Mouse (Mus musculus) retina, postnatal 7 days (tissue): ENCODE results near the gene Slc26a9.

Experiments used
- DNase-seq: peaks from one replicate; pipeline ENCODE4 v3.0.0-alpha.2; 2012; ENCODE audit warnings: low read depth, low spot score

Gene Slc26a9

DNA sequence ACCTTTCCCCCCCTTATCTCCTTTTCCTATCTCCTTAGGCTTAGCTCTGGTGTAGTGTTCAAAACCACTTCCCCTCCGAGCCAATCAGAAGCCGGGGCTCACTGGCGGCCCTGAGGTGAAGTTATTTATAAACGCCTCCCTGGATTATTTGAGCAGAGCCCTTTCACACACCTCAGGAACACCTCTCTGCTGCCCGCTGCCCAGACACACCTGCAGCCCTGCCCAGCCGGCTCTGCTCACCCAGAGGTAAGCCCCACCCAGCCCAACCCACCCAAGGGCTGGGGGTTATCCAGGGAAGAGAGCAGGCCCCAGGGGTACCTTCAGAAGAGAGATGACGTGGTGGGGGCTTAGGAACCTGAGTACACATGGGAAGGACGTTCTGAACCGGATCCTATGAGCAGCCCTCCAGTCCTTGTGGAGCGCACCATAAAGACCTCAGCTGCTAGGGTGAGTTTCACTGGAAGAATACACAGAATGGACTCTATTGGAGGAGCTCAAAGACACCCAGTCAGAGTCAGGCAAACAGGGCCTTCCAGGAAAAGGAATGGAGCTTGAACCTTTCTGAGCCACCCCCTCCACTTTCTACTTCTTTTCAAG, at the start of gene Slc26a9:
Gene Slc26a9, plus strand, starts transcription at position 155 of the 597 bp plus-strand sequence.
- DNase-seq: no peak

DNA sequence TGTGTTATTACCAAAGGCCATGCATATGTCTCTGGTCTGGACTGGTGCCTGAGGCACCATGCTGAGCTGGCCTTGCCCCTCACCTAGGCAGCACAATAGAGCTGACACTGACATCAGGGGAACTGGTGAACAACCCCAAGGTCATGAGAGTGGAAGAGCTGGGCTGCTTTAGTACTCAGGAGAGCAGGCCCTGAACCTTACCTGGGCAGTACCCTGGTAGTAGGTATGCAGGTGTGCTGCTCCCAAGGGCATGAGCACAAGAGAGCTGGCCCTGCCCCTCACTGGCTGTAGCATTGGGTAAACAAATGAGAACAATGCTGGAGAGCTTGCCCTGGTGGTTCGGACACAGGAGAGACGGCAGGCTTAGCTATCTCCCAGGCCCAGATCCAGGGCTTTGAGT, 48.5 kb upstream of the Slc26a9 start:
- no peak for DNase-seq

DNA sequence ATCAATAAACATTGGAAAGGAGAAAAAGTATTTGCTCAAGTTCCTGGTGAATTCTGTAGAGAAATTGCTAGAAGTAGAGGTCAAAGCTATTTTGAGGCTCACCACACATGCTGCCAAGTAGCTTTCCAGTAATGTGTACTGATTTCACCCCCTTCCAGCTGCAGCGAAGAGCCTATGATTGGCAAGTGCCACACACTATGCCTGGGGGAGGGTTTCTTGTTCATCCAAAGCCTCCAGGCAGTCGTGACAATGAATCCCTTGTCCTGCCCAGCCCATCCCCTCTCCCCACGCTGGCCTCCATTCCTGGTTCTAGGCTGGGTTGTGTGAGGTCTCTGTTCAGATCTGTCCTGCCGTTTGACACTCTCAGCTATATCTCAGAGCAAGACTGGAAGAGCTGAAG, 47.5 kb upstream of the Slc26a9 start:
- DNase-seq: no peak

DNA sequence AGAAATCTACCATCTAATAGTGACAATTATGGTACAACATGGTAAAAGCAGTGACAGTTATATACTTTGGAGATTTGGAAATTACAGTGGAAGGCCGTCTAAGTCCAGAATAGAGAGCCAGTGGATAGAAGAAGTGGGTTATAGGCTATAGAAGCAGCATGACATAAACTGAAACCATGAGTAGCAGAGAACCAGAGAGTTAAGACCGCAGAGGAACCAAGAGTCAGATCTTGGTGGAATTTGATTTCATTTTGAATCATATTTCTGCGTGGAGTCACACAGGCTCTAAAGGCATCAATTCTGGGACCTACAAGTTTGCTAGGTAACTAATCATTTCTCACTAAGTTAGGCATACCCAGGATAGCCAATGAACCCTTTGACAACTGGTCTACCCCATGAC, 45.1 kb upstream of the Slc26a9 start:
- no peak for DNase-seq

DNA sequence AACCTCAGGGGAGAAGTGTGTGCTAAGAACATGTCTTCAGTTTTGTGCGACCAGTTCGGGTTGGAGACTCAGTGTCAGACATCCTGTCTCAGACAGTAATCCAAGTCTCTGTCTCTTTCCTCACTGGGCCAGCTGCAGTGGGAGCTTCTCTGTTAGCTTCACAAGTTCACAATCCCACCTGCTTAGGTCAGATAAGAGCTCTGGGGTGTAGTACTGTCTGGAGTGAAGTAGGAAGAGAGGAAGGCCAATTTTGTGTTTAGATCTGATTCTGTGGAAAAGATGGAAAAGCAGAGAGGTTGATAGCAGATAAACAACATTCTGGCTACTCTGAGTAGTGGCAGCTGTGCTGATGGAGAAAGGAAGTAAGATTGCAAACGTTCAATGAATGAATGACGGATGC, 44.2 kb upstream of the Slc26a9 start:
- DNase-seq: no peak

DNA sequence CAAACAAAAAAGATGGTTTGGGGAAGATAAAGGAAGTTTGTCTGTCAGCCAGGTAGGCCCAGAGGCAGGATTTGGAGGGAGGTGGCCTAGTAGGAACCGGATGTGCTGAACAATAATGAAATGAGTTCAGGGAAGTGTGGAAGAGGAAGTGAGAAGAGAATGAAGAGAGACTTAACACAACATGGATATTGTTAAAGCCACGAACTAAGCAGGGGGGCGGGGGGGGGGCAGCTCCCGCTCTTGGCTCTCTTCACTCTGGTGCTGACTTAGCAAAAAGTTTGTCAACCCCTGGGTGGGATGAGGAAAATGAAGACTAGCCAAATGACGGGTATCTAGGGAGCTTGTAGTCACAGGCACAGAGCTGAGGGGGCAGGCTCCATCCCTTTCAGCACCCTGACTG, 43.4 kb upstream of the Slc26a9 start:
- DNase-seq: no peak

DNA sequence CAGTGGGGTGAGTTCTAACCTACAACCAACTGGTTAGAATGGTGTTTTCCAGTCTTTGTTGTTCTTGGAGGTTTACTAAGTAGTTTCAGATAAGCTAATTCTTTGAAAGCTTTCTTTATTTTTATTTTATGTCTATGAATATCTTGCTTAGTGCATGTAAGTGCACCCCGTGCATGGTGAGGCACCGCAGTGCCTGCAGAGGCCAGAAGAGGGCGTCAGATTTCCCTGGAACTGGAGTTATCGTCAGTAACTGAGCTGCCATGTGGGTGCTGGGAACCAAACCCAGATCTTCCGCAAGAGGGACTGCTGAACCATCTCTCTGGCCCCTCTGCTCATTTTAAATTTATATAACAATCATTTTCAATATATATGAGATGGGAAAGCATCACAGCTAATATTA, 42.4 kb upstream of the Slc26a9 start:
- no peak for DNase-seq

DNA sequence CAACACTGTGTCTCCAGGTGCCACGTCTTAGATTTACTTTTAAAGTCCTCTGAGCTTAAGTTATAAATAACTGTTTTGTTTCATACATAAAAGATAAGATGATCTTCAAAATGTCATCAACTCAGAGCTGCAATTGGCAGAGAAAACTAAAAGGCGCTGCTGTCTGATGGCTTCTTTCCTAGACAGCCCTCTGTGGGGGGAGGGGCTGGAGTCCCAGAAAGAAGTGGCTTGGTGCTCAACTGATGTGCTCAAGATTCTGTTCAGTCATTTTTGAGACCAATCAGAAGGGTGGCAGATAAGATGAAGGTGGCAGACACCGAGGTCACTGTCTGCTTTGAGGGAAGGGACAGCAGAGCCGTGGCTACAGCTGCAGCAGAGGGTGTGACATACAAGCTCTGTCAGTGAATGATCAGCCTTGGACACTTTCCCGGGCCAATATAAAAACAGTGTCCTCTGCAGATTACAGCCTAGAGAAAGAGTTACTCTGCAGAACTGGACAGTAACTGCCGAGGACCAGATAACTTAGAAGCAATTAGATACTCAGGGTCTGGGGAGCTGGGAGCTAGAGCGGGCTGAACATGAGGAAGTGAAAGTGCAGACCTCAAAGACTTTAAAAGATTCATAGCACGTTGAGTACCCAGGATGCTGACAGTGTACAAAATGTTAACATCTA, 41.6 kb upstream of the Slc26a9 start:
- DNase-seq: no peak

DNA sequence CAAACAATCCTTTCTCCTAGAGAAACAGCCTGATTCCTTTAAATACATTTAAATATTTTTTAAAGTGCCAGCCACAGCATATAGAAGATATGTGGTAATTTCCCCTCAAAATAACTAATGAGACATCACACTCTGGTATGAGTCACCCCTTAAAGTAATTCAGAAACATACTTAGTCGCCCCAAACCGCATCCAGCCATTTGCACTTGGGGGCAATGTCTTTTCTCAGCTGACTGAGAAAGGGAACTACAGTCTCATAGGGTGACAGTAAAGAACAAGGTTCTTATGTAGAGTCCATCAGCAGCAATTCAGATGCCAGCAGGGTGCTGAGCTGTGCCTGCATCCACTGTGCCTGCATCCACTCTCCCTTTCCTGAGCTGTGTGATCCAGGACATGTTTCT, 40.3 kb upstream of the Slc26a9 start:
- DNase-seq: no peak

DNA sequence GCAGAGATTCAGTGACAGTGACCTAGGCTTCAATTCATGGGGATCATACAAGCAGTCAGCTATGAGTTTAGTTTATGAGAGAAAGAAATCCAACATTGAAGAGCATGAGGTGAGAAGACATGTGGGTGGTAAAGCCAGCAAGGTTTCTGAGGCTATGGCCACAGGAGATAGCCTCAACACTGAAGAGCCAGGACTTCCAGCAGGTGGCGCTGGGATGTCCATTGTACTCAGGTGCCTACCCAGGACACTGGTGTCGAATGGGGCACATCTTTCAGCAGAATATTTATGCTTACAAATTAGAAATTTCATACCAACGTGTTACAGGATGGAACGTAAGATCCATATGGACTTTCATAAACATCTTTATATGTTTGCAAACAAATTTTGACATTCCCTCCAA, 35.5 kb upstream of the Slc26a9 start:
- DNase-seq: peak; percentile 43

DNA sequence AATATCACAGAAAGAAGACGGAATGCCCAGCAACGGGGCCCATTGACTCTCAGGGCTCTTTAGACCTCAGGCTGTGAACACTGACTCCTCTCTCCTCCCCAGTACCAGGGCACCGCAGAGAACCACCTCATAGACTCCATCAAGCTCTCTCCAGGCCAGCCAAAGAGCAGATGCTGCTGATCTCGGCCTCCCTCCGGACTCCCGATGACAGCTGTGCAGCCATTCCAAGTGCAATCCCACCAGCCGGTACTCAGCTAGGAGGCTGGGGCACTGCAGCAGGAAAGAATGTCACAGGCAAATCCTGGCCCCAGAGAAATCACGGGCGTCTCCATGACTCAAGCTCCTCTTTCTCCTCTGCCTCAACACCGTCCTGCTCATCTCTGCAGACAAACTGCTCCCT, 32.3 kb upstream of the Slc26a9 start:
- no peak for DNase-seq

DNA sequence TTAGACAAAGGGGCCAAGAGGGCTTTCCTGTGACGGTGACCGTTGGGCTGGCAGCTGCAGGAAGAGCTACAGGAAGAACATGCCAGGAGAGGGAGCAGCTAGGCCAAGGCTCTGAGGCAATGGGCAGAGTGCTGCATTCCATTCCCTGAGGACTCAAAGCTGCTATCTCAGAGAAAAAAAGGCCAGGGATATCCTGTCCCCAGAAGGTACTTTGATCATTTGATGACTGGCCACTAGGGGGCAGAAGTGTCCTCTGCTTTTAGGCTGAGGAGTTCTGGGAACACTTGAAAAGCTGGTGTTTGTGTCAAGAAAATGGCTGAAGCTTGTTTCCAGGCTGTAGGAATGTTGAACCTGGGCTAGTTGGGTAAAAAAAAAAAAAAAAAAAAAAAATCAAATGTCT, 31.4 kb upstream of the Slc26a9 start:
- peak; percentile 64 for DNase-seq

DNA sequence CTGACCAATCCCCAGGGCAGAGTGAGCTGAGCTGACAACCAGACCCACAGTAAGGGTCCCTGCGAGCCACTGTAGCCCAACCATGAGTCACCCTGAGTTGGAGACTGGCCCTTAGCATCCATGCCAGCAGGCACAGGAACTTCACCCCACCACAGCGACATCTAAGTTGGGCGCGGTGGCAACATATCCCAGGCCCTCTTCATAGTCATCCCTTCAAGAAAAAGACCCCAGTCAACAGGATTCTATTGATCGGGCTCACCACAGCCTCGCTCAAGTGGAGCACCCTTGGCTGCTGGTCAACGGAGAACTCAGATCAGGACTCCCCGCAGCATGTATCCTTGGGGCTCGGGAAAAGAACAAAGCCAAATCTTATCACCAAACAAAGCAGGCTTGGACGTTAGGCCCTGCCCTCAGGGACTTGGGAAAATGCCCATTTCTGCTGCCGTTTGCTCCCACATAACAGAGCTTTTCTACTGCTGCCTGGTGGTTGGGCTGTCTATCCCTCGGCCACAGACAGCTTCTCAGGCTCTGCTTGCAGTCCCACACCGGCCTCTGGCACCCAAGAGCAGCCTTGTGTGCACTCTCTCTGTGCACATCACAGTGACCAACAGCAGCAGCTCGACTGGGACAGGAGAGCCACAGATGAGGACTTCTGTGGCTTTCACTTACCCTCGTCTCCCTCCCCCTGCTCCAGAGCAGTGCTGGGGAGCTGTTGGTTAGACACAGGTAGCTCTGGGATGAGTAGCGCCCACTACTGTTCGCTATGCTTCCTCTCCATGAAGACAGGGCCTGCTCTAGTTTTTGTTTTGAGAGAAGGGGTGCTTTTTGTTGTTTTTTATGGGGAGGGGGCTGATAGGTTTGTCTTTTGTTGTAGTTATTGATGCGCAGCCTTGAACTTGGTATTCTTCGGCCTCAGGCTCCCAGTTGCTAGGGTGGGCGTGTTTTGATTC, 29.2 kb upstream of the Slc26a9 start:
- no peak for DNase-seq

DNA sequence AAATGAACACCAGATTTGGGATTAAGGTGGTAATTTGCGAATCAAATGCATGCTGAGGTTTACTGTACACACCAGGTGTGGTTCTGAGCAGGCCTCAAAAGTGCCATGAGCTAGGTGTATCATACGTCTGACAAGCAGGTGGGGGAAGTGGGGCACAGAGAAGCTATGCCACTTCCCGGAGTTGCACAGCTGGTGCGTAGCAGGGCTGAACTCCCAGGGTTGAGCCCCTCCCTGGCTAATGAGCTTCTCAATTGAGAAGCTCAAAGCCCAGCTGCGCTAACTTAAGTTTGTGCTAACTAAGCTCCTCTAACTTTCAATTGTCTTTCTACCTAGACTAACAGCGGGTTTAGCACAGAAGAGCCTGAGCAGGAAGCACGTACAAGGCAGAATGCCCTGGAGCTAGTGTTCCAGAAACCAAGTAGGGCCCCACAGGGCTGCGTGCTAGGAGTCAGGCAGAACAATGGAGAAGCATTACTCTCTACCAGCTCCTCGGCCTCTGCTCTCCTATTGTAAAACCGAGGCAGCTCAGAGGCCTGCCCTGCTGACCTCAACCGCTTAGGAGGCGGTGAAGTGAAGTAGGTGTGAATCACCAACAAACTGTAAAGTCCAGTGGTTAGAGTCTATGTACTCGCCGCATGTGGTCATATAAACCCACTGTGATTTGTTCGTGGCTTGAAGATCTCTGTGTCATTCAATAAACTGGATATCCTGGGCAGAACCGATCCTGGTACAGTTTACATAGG, 24.7 kb upstream of the Slc26a9 start:
- no peak for DNase-seq

DNA sequence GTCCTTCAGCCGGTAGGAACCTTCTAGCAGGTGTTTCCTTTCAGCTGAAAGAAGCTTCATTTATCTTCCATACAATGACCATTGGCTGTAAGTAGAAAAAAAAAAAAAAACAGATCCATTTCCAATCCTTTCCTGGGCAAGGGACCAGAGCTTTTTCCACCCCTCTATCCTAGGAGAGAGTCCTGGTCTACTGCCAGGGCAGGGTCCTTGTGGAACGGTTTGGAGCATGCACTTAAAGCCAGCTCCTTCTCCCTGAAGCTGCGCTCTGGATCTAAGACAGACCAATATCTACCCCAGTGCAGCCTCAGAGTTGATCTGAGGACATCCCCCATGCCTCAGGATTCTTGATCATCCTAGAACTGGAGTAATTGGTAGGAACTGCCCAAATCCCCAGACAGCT, 21.8 kb upstream of the Slc26a9 start:
- DNase-seq: no peak

DNA sequence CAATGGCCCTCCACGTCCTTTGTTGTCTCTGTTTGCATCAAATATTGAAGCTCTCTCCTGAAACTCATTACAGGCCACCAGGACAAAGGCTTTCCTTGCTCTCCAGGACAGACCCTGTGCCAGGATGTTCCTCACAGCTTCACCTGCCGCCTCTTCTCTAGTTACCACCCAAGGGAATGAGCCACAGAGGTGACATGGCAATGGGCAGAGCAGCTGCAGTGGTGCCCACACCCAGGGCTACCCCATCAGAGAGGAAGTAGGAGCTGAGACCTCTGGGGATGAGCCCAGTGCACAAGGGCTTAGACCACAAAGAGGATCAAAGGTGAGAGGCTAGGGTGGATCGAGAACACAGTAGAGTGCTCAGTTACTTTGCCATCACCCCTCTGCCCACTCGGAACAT, 20.3 kb upstream of the Slc26a9 start:
- DNase-seq: no peak

DNA sequence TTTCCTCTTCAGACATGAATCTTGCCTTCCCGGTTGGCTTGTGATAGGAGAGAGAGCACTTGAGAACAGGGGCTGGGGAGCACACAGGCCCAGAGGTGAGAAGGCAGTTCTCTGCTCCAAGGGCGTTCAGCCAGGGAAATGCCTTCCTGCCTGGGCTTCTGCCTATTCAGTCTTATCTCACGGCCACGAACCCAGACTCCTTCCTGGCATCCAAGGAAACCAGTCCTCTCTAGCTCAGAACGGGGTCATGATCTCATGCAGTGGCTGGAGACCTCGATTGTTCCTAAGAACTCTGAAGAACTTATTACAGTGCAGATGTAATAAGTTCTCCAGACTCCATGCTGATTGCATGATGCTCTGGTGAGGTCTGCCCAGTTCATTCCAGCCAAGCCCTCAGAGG, 17.2 kb upstream of the Slc26a9 start:
- DNase-seq: no peak

DNA sequence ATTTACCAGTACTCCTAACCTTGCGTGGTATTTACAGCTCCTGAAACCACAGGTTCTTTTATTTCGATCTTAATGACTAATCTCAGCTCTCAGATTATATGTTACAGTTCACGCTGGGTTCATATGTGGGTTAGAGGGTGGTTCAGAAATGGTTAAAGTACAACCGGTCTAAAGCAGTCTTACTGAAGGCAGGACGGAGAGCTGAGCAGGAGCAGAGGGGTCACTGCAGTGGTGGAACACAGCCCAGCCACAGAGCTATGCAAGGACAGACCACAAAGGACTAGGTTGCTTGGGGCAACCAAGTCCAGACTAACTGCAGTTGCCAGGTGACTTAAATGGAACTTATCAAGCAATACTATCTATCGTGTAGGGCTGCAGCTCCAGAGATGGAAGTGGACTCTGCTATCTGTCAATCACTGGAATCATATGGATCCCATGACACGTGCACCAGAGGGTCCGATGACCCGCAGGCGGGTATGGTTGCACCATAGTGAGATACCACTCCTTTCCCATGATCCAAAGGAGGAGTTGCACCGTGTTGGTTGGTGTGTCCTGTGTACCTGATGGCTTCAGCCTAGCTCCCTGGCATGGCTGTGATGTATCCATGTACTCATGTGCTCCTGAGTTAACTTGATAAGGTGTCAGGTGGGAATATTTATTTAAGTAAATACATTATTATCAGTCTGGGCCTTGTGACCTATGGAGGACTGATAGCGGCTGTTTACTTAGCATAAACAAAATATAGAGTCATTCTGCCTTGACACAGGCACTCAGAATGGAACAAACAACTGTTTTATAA, 13.0 kb upstream of the Slc26a9 start:
- DNase-seq: no peak

DNA sequence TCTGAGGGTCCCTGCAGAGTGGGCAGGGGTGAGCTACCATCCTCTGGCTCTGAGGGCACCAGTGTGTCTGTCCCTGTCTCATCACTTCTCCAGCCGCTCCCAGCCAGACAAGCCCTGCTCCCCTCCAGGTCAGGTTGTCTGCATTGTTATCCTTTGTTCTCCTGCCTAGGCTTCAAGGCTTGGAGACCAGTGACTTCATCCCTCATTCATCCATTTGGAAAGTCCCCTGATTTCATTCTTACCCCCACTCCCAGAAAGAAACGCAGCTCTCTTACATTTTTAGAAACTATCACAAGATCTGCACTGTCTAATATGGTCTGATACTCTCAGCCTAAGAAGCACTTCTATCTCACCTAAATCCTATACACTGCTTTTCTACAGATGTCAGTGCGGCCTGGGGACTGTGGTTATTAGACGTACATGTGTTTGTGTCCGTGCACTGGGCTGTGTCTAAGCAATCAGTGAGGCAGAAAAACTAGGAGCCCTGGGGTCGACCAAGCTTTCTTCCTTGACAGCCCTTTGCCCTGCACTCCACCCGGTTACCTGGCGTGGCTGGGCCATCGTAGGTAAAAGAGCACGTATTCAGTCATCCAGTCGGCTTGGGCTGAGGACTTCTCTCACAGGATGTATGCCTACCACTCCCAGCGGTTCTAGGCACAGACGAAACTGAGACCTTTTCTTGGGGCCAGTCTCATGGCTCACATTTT, 10.2 kb upstream of the Slc26a9 start:
- no peak for DNase-seq

DNA sequence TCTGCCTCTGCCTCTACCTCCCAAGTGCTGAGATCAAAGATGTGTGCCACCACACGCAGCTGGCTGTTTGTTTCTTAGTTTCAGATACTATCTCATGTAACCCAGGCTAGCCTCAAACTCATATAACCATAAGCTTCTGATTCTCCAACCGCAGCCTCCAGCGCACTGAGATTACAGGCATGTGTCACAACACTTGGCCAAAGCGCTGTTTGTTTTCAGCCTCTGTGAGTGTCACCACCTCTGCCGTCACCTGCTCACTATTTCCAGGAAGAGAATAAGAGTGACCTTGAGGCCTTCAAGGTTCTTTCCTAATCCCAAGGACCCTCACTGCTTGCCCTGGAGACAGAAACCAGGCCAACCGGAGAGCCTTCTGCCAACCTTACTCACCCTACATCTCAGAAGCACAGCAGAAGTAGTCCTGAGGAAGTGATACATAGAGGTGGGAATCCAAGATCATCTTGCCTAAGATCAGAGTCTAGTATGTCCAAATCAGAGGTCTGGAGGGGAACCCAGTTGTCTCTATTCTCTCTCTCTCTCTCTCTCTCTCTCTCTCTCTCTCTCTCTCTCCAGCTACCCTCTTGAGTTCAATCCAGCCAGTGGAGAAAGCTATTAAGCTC, 9.1 kb upstream of the Slc26a9 start:
- DNase-seq: no peak
